Mouse (Mus musculus) forebrain, embryonic 11.5 days (tissue): ENCODE data around the gene Dnph1. TPM values are rescaled to one million over a fixed set of nuclear protein-coding genes. Genes with fewer than 3 reads are reported as not detected.

Experiments
- ATAC-seq: fragments of 200-750 bp; cut with Nextera tagmentation; replicated peaks from 2 replicates; pipeline ENCODE4 v1.8.0; 2017; ENCODE audit warnings: moderate TSS enrichment; ENCODE audit not compliant: low FRiP score
- DNase-seq: peaks from one replicate; pipeline ENCODE4 v3.0.0-alpha.2; 2017; ENCODE audit warnings: low spot score
- H3K27ac ChIP-seq: fragments of 300-500 bp; sonication (generic); 2 replicates; pipeline ENCODE4 v1.5.1; 2014; ENCODE audit warnings: low read depth, low read length
- H3K27me3 ChIP-seq: fragments of 300-500 bp; sonication (generic); 2 replicates; pipeline ENCODE4 v1.6.1; 2014; ENCODE audit warnings: mild to moderate bottlenecking, low read length, mixed read lengths; ENCODE audit not compliant: control insufficient read depth, insufficient read depth
- H3K36me3 ChIP-seq: fragments of 300-500 bp; sonication (generic); 2 replicates; pipeline ENCODE4 v1.6.1; 2014; ENCODE audit warnings: mild to moderate bottlenecking, low read length, moderate library complexity, mixed read lengths; ENCODE audit not compliant: control insufficient read depth, insufficient read depth
- H3K4me1 ChIP-seq: fragments of 300-500 bp; sonication (generic); replicated peaks from 2 replicates; pipeline ENCODE4 v1.6.1; 2014; ENCODE audit warnings: low read length, mixed read lengths; ENCODE audit not compliant: control insufficient read depth, insufficient read depth
- H3K4me2 ChIP-seq: fragments of 300-500 bp; sonication (generic); 2 replicates; pipeline ENCODE4 v1.6.1; 2014; ENCODE audit warnings: low read depth, mild to moderate bottlenecking, low read length, moderate library complexity, mixed read lengths; ENCODE audit not compliant: severe bottlenecking
- H3K4me3 ChIP-seq: fragments of 300-500 bp; sonication (generic); 2 replicates; pipeline ENCODE4 v1.5.1; 2014; ENCODE audit warnings: low read depth, low read length
- H3K9ac ChIP-seq: fragments of 300-500 bp; sonication (generic); 2 replicates; pipeline ENCODE4 v1.6.1; 2014; ENCODE audit warnings: low read length
- H3K9me3 ChIP-seq: fragments of 300-500 bp; sonication (generic); 2 replicates; pipeline ENCODE4 v1.6.1; 2016; ENCODE audit warnings: low read length, mixed read lengths; ENCODE audit not compliant: control insufficient read depth
- WGBS: fragments of 180-500 bp; shearing (Covaris S2); extraction: QIAGEN DNeasy Blood & Tissue Kit; methylation state at CpG from one replicate; pipeline ENCODE4 v1.1.7; 2014; 5-methylcytosine and 5-hydroxymethylcytosine counted together
- polyA plus RNA-seq: library from polyadenylated mRNA; unstranded; fragments of >200 nt; fragmentation: Nextera tagmentation; extraction: Ambion mirVana; gene quantifications from 2 replicates; pipeline ENCODE4 v1.2.1, GENCODE M21; 2014

The Dnph1 gene
- polyA plus RNA-seq, 1 experiment from 2014 or later, result 87.6 TPM

- DNase-seq, result peak; percentile 55
- no peak overlapping the region for H3K4me3 ChIP-seq
- no peaks in the 10 kb centered on the region for H3K36me3 ChIP-seq
- H3K4me2 ChIP-seq, result no peak overlapping the region
- ATAC-seq, result 0 out of 2 replicates have a peak, but pooled peaks have one; percentile 33
- H3K9ac ChIP-seq, result no peak overlapping the region
- H3K27ac ChIP-seq, result no peak overlapping the region
- H3K27me3 ChIP-seq, result no peaks in the 10 kb centered on the region
- H3K4me1 ChIP-seq, result no peaks in the 10 kb centered on the region
- no peaks in the 10 kb centered on the region for H3K9me3 ChIP-seq
- WGBS, result 45% methylated on average over 11 of the region's 11 CpGs
Observed at GRCm38 (mm10) chr17:46511059-46511710, 14.7 kb downstream of the Dnph1 start.

- Histone ChIP-seq H3K27me3 (no peaks in the 10 kb centered on the region), H3K9me3 (no peaks in the 10 kb centered on the region), H3K4me1 (no peaks in the 10 kb centered on the region), H3K36me3 (no peaks in the 10 kb centered on the region), H3K4me3 (no peak overlapping the region), H3K27ac (no peak overlapping the region), H3K9ac (no peak overlapping the region), H3K4me2 (no peak overlapping the region)
- 67% methylated on average over 2 of the region's 2 CpGs for WGBS
- ATAC-seq (no peak), DNase-seq (no peak)
Observed at GRCm38 (mm10) chr17:46513329-46513728, 16.8 kb downstream of the Dnph1 start.

- no peak overlapping the region for H3K4me2 ChIP-seq
- no peaks in the 10 kb centered on the region for H3K36me3 ChIP-seq
- 60% methylated on average over 10 of the region's 10 CpGs for WGBS
- no peak overlapping the region for H3K9ac ChIP-seq
- H3K4me3 ChIP-seq, result no peak overlapping the region
- peaks cover 4% of the 10 kb centered on the region; the same call in 1 of the 2 replicates for H3K27me3 ChIP-seq
- H3K9me3 ChIP-seq, result no peaks in the 10 kb centered on the region
- 0 out of 2 replicates have a peak, but pooled peaks cover 2% of the 10 kb centered on the region for H3K4me1 ChIP-seq
- ATAC-seq (no peak), DNase-seq (no peak)
- H3K27ac ChIP-seq, result no peak overlapping the region
Observed at GRCm38 (mm10) chr17:46519971-46520370, 23.5 kb downstream of the Dnph1 start.

- no peak overlapping the region for H3K4me2 ChIP-seq
- H3K9me3 ChIP-seq, result no peaks in the 10 kb centered on the region
- H3K4me1 ChIP-seq, result 0 out of 2 replicates have a peak, but pooled peaks cover 2% of the 10 kb centered on the region
- no peak overlapping the region for H3K9ac ChIP-seq
- peaks cover 4% of the 10 kb centered on the region; the same call in 1 of the 2 replicates for H3K27me3 ChIP-seq
- H3K4me3 ChIP-seq, result no peak overlapping the region
- peak; percentile 56 for DNase-seq
- H3K27ac ChIP-seq, result no peak overlapping the region
- 55% methylated on average over 25 of the region's 25 CpGs for WGBS
- no peak for ATAC-seq
- H3K36me3 ChIP-seq, result no peaks in the 10 kb centered on the region
Observed at GRCm38 (mm10) chr17:46520385-46520979, 24.0 kb downstream of the Dnph1 start.

- H3K9me3 ChIP-seq, result no peaks in the 10 kb centered on the region
- 81% methylated on average over 9 of the region's 9 CpGs for WGBS
- H3K9ac ChIP-seq, result no peak overlapping the region
- 0 out of 2 replicates have a peak, but pooled peaks cover 2% of the 10 kb centered on the region for H3K4me1 ChIP-seq
- DNase-seq (peak; percentile 50), ATAC-seq (no peak)
- no peaks in the 10 kb centered on the region for H3K36me3 ChIP-seq
- no peak overlapping the region for H3K27ac ChIP-seq
- H3K4me3 ChIP-seq, result no peak overlapping the region
- H3K27me3 ChIP-seq, result peaks cover 4% of the 10 kb centered on the region; the same call in 1 of the 2 replicates
- H3K4me2 ChIP-seq, result no peak overlapping the region
Observed at GRCm38 (mm10) chr17:46521174-46521573, 24.7 kb downstream of the Dnph1 start.

DNA sequence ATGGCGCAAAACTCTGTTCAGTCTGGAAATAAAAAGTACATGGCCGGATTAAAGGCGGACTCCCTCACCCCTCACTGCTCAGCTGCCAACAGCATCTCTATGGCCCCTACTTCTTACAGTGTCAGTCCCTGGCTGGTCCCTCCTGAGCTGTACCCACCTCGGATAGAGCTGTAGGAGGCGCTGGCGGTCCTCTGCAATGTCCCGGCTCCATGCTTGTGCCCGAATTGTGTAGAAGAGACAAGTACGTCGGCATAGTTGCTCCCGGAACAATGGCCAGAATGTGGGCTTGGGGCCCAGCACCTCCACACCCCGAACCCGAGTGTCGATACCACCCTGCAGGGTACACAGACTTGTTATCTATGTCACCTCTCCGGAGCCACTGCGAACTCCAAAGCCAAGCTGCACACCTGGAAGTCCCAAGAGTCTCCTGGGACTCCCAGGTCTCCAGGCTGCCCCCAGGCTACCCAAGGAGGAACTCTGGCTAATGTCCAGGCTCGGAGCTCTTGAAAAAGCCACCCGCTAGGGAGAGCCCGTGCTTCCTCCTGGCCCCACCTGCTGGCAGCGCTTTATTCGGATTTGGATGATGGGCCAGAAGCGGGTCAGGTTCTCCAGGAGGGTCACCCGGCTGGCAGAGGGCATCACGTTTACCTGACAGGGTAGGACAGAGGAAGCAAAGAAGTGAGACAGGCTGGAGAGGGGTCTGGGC is 25.6 kb downstream of the Dnph1 start:
- Histone ChIP-seq H3K27me3 (peaks cover 4% of the 10 kb centered on the region; the same call in 1 of the 2 replicates), H3K4me3 (no peak overlapping the region), H3K9ac (no peak overlapping the region), H3K4me1 (0 out of 2 replicates have a peak, but pooled peaks cover 2% of the 10 kb centered on the region), H3K36me3 (no peaks in the 10 kb centered on the region), H3K27ac (no peak overlapping the region), H3K9me3 (no peaks in the 10 kb centered on the region), H3K4me2 (no peak overlapping the region)
- 28% methylated on average over 24 of the region's 24 CpGs for WGBS
- no peak for ATAC-seq
- peak; percentile 65 for DNase-seq

- Histone ChIP-seq H3K36me3 (no peaks in the 10 kb centered on the region), H3K27me3 (peaks cover 4% of the 10 kb centered on the region; the same call in 1 of the 2 replicates), H3K9ac (no peak overlapping the region), H3K4me3 (no peak overlapping the region), H3K4me1 (0 out of 2 replicates have a peak, but pooled peaks cover 2% of the 10 kb centered on the region), H3K9me3 (no peaks in the 10 kb centered on the region), H3K27ac (no peak overlapping the region), H3K4me2 (no peak overlapping the region)
- DNase-seq, result peak; percentile 48
- WGBS, result 85% methylated on average over 10 of the region's 10 CpGs
- no peak for ATAC-seq
Observed at GRCm38 (mm10) chr17:46525065-46525464, 28.6 kb downstream of the Dnph1 start.

- DNase-seq, result peak; percentile 91
- Histone ChIP-seq H3K4me3 (no peak overlapping the region), H3K27ac (no peak overlapping the region), H3K27me3 (peaks cover 4% of the 10 kb centered on the region; the same call in 1 of the 2 replicates), H3K9ac (no peak overlapping the region), H3K9me3 (no peaks in the 10 kb centered on the region), H3K4me2 (no peak overlapping the region), H3K4me1 (0 out of 2 replicates have a peak, but pooled peaks cover 2% of the 10 kb centered on the region), H3K36me3 (no peaks in the 10 kb centered on the region)
- 38% methylated on average over 12 of the region's 12 CpGs for WGBS
- peak; percentile 61 for ATAC-seq
Observed at GRCm38 (mm10) chr17:46525579-46526307, 29.2 kb downstream of the Dnph1 start.
